Mouse (Mus musculus): Measurements from ENCODE around the gene Lrrfip1. TPM values are rescaled to one million over a fixed set of nuclear protein-coding genes. Genes with fewer than 3 reads are reported as not detected.

Gene Lrrfip1
- polyA plus RNA-seq, 1 experiment from 2014 or later = 43.3 TPM

- H3K27ac ChIP-seq (ENCODE audit: low read depth, low read length) = no peak overlapping the region
- no peak for ATAC-seq
These were observed 44.7 kb downstream of the Lrrfip1 start for GRCm38 (mm10) chr1:91043191-91043590.

GRCm38 (mm10) chr1:91044176-91044575 is 45.6 kb downstream of the Lrrfip1 start:
- WGBS = 84% methylated on average over 10 of the region's 10 CpGs
- Histone ChIP-seq H3K9me3 (ENCODE audit: control insufficient read depth, low read length) (no peaks in the 10 kb centered on the region), H3K9ac (ENCODE audit: low read depth, low read length) (no peak overlapping the region), H3K27ac (ENCODE audit: low read depth, low read length) (no peak overlapping the region), H3K4me2 (ENCODE audit: low read length) (no peak overlapping the region), H3K27me3 (replicated peaks; ENCODE audit: control insufficient read depth, insufficient read depth, low read length) (no peaks in the 10 kb centered on the region), H3K36me3 (ENCODE audit: control insufficient read depth, insufficient read depth, low read length) (no peaks in the 10 kb centered on the region), H3K4me1 (ENCODE audit: control insufficient read depth, insufficient read depth, low read depth, low read length) (peaks cover 4% of the 10 kb centered on the region), H3K4me3 (ENCODE audit: low read length) (no peak overlapping the region)
- ATAC-seq = no peak

More at GRCm38 (mm10) chr1:91043191-91043590, 44.7 kb downstream of the Lrrfip1 start:
- WGBS = 61% methylated on average over 5 of the region's 5 CpGs
- Histone ChIP-seq H3K4me3 (ENCODE audit: low read length) (no peak overlapping the region), H3K9me3 (ENCODE audit: control insufficient read depth, low read length) (no peaks in the 10 kb centered on the region), H3K4me1 (ENCODE audit: control insufficient read depth, insufficient read depth, low read depth, low read length) (peaks cover 5% of the 10 kb centered on the region), H3K9ac (ENCODE audit: low read depth, low read length) (no peak overlapping the region), H3K4me2 (ENCODE audit: low read length) (no peak overlapping the region), H3K36me3 (ENCODE audit: control insufficient read depth, insufficient read depth, low read length) (no peaks in the 10 kb centered on the region), H3K27me3 (replicated peaks; ENCODE audit: control insufficient read depth, insufficient read depth, low read length) (no peaks in the 10 kb centered on the region)

GRCm38 (mm10) chr1:91044648-91045047 is 46.1 kb downstream of the Lrrfip1 start:
- H3K9ac ChIP-seq (ENCODE audit: low read depth, low read length) = no peak overlapping the region
- no peak for ATAC-seq
- H3K36me3 ChIP-seq (ENCODE audit: control insufficient read depth, insufficient read depth, low read length) = no peaks in the 10 kb centered on the region
- H3K4me1 ChIP-seq (ENCODE audit: control insufficient read depth, insufficient read depth, low read depth, low read length) = peaks cover 2% of the 10 kb centered on the region; the same call in 1 of the 2 replicates
- no peak overlapping the region for H3K4me2 ChIP-seq (ENCODE audit: low read length)
- no peak overlapping the region for H3K4me3 ChIP-seq (ENCODE audit: low read length)
- H3K9me3 ChIP-seq (ENCODE audit: control insufficient read depth, low read length) = no peaks in the 10 kb centered on the region
- no peaks in the 10 kb centered on the region for H3K27me3 ChIP-seq (replicated peaks; ENCODE audit: control insufficient read depth, insufficient read depth, low read length)
- no peak overlapping the region for H3K27ac ChIP-seq (ENCODE audit: low read depth, low read length)
- 72% methylated on average over 3 of the region's 3 CpGs for WGBS

- Histone ChIP-seq H3K4me2 (ENCODE audit: low read length) (no peak overlapping the region), H3K9me3 (ENCODE audit: control insufficient read depth, low read length) (no peaks in the 10 kb centered on the region), H3K4me3 (ENCODE audit: low read length) (no peak overlapping the region), H3K27me3 (replicated peaks; ENCODE audit: control insufficient read depth, insufficient read depth, low read length) (no peaks in the 10 kb centered on the region), H3K36me3 (ENCODE audit: control insufficient read depth, insufficient read depth, low read length) (no peaks in the 10 kb centered on the region), H3K9ac (ENCODE audit: low read depth, low read length) (no peak overlapping the region), H3K4me1 (ENCODE audit: control insufficient read depth, insufficient read depth, low read depth, low read length) (peaks cover 2% of the 10 kb centered on the region; the same call in 1 of the 2 replicates), H3K27ac (ENCODE audit: low read depth, low read length) (no peak overlapping the region)
- 66% methylated on average over 5 of the region's 5 CpGs for WGBS
- no peak for ATAC-seq
These were observed 47.7 kb downstream of the Lrrfip1 start for GRCm38 (mm10) chr1:91046237-91046636.

- H3K9ac ChIP-seq (ENCODE audit: low read depth, low read length) = no peak overlapping the region
- no peak overlapping the region for H3K27ac ChIP-seq (ENCODE audit: low read depth, low read length)
- no peaks in the 10 kb centered on the region for H3K27me3 ChIP-seq (replicated peaks; ENCODE audit: control insufficient read depth, insufficient read depth, low read length)
- H3K4me1 ChIP-seq (ENCODE audit: control insufficient read depth, insufficient read depth, low read depth, low read length) = peaks cover 17% of the 10 kb centered on the region
- no peaks in the 10 kb centered on the region for H3K36me3 ChIP-seq (ENCODE audit: control insufficient read depth, insufficient read depth, low read length)
- no peak overlapping the region for H3K4me2 ChIP-seq (ENCODE audit: low read length)
- no peaks in the 10 kb centered on the region for H3K9me3 ChIP-seq (ENCODE audit: control insufficient read depth, low read length)
- no peak overlapping the region for H3K4me3 ChIP-seq (ENCODE audit: low read length)
- no peak for ATAC-seq
- WGBS = 54% methylated on average over 6 of the region's 6 CpGs
These were observed 50.8 kb downstream of the Lrrfip1 start for GRCm38 (mm10) chr1:91049296-91049695.

- ATAC-seq = no peak
- WGBS = 76% methylated on average over 8 of the region's 8 CpGs
These were observed 53.0 kb downstream of the Lrrfip1 start for GRCm38 (mm10) chr1:91051461-91052094.

GRCm38 (mm10) chr1:91052747-91053181 is 54.2 kb downstream of the Lrrfip1 start:
- Histone ChIP-seq H3K36me3 (ENCODE audit: control insufficient read depth, insufficient read depth, low read length) (no peaks in the 10 kb centered on the region), H3K9ac (ENCODE audit: low read depth, low read length) (peak overlapping the region; percentile 59), H3K27me3 (replicated peaks; ENCODE audit: control insufficient read depth, insufficient read depth, low read length) (no peaks in the 10 kb centered on the region), H3K27ac (ENCODE audit: low read depth, low read length) (no peak overlapping the region), H3K4me3 (ENCODE audit: low read length) (peak overlapping the region; percentile 56), H3K9me3 (ENCODE audit: control insufficient read depth, low read length) (no peaks in the 10 kb centered on the region), H3K4me1 (ENCODE audit: control insufficient read depth, insufficient read depth, low read depth, low read length) (peaks cover 14% of the 10 kb centered on the region), H3K4me2 (ENCODE audit: low read length) (peak overlapping the region; percentile 98)
- ATAC-seq = peak; percentile 96
- WGBS = under 1% methylated on average over 28 of the region's 28 CpGs

More at GRCm38 (mm10) chr1:91051461-91052094, 53.0 kb downstream of the Lrrfip1 start:
- no peak overlapping the region for H3K4me3 ChIP-seq (ENCODE audit: low read length)
- H3K9me3 ChIP-seq (ENCODE audit: control insufficient read depth, low read length) = no peaks in the 10 kb centered on the region
- H3K36me3 ChIP-seq (ENCODE audit: control insufficient read depth, insufficient read depth, low read length) = no peaks in the 10 kb centered on the region
- no peak overlapping the region for H3K27ac ChIP-seq (ENCODE audit: low read depth, low read length)
- H3K9ac ChIP-seq (ENCODE audit: low read depth, low read length) = no peak overlapping the region
- H3K4me2 ChIP-seq (ENCODE audit: low read length) = no peak overlapping the region; the same call in 1 of the 2 replicates
- H3K4me1 ChIP-seq (ENCODE audit: control insufficient read depth, insufficient read depth, low read depth, low read length) = peaks cover 14% of the 10 kb centered on the region
- H3K27me3 ChIP-seq (replicated peaks; ENCODE audit: control insufficient read depth, insufficient read depth, low read length) = no peaks in the 10 kb centered on the region

GRCm38 (mm10) chr1:91053218-91054073 is 54.9 kb downstream of the Lrrfip1 start:
- H3K9me3 ChIP-seq (ENCODE audit: control insufficient read depth, low read length) = no peaks in the 10 kb centered on the region
- no peaks in the 10 kb centered on the region for H3K36me3 ChIP-seq (ENCODE audit: control insufficient read depth, insufficient read depth, low read length)
- WGBS = 3% methylated on average over 41 of the region's 41 CpGs
- H3K4me1 ChIP-seq (ENCODE audit: control insufficient read depth, insufficient read depth, low read depth, low read length) = peaks cover 14% of the 10 kb centered on the region
- peak overlapping the region; percentile 56 for H3K4me3 ChIP-seq (ENCODE audit: low read length)
- peak; percentile 73 for ATAC-seq
- no peaks in the 10 kb centered on the region for H3K27me3 ChIP-seq (replicated peaks; ENCODE audit: control insufficient read depth, insufficient read depth, low read length)
- peak overlapping the region; percentile 59 for H3K9ac ChIP-seq (ENCODE audit: low read depth, low read length)
- H3K27ac ChIP-seq (ENCODE audit: low read depth, low read length) = no peak overlapping the region
- peak overlapping the region; percentile 98 for H3K4me2 ChIP-seq (ENCODE audit: low read length)

- peaks cover 14% of the 10 kb centered on the region for H3K4me1 ChIP-seq (ENCODE audit: control insufficient read depth, insufficient read depth, low read depth, low read length)
- no peaks in the 10 kb centered on the region for H3K27me3 ChIP-seq (replicated peaks; ENCODE audit: control insufficient read depth, insufficient read depth, low read length)
- no peak overlapping the region for H3K27ac ChIP-seq (ENCODE audit: low read depth, low read length)
- H3K9ac ChIP-seq (ENCODE audit: low read depth, low read length) = no peak overlapping the region; the same call in 1 of the 2 replicates
- no peaks in the 10 kb centered on the region for H3K9me3 ChIP-seq (ENCODE audit: control insufficient read depth, low read length)
- H3K4me3 ChIP-seq (ENCODE audit: low read length) = peak overlapping the region; percentile 56; the same call in 1 of the 2 replicates
- H3K36me3 ChIP-seq (ENCODE audit: control insufficient read depth, insufficient read depth, low read length) = no peaks in the 10 kb centered on the region
- peak overlapping the region; percentile 98 for H3K4me2 ChIP-seq (ENCODE audit: low read length)
- 61% methylated on average over 10 of the region's 10 CpGs for WGBS
- no peak for ATAC-seq
These were observed 55.5 kb downstream of the Lrrfip1 start for GRCm38 (mm10) chr1:91054074-91054471.
